Mouse (Mus musculus) cortical plate, adult 2 months (tissue): ENCODE measurements around the gene Mgst3. TPM values are rescaled to one million over a fixed set of nuclear protein-coding genes. Genes with fewer than 3 reads are reported as not detected.

Experiments used
- H3K27ac ChIP-seq: fragments of 200-500 bp; 2 replicates; pipeline ENCODE4 v1.5.1; 2012; ENCODE audit warnings: low read length, control low read depth, inconsistent platforms; ENCODE audit not compliant: insufficient read depth
- H3K4me1 ChIP-seq: fragments of 200-500 bp; 2 replicates; pipeline ENCODE4 v1.6.1; 2011; ENCODE audit warnings: low read length; ENCODE audit not compliant: control insufficient read depth, insufficient read depth
- H3K4me3 ChIP-seq: fragments of 200-500 bp; 2 replicates; pipeline ENCODE4 v1.5.1; 2011; ENCODE audit warnings: mild to moderate bottlenecking, low read length, control low read depth; ENCODE audit not compliant: insufficient read depth
- CTCF ChIP-seq: fragments of 200-500 bp; IDR thresholded peaks from 2 replicates; pipeline ENCODE4 v1.5.1; 2011; ENCODE audit warnings: mild to moderate bottlenecking, control low read depth, low read length; ENCODE audit not compliant: insufficient read depth; ENCODE audit errors: extremely low read depth
- POLR2A ChIP-seq: fragments of 200-500 bp; IDR thresholded peaks from 2 replicates; pipeline ENCODE4 v1.6.1; 2011; ENCODE audit warnings: mild to moderate bottlenecking, low read length, control low read depth; ENCODE audit not compliant: insufficient read depth; ENCODE audit errors: extremely low read depth
- polyA plus RNA-seq: library from polyadenylated mRNA; depleted of rRNA; stranded (reverse); fragments of >200 nt; gene quantifications from 2 replicates; pipeline ENCODE4 v1.2.3, GENCODE M21; 2012; rRNA removed

The Mgst3 gene
- 209 and 231 TPM in 2 replicates for polyA plus RNA-seq

DNA sequence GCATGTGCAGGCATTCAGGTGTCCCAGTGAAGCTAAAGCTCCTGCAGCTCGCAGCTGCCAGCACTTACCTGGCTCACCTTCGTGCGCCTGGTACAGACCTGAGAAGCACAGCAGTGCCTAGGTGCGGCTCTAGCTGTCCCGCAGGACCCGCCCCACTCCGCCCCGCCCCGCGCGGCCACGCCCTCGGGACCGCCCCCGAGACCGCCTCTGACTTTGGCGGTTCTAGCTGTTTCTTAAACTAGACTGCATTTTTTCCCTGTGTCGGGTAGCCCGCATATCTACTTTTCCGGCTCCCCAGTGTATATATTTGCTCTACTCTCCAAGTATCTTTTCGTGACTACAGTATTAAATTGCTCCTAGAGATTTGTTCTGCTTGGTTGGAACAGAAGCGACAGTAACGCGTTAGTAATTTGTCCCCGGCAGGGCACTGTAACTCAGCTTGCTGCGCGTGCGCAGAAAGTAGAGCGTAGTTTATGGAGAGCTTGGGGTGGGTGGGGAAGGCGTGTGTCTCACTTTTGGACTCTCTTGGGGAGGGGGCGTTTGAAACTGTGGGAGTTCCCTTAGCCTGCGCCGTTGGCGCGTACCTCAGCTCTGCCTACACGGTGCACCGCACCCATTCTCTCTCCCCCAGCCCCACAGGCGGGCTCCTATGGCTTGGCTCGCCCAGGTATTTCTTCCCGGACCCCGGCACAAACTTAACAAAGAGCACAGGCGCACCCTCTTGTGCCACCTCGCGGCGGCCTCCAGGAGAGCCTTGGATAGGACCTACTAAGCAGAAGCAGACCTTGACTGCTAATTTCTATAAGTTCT, at the start of gene Mgst3:
TSS of gene Mgst3 (minus strand) at position 159 of the 810 bp plus-strand sequence.
- H3K4me3 ChIP-seq: peak within 1 kb of the TSS; percentile 77
- 0 out of 2 replicates have a peak, but pooled peaks cover 2% of the 10 kb centered on the region for H3K4me1 ChIP-seq
- TF ChIP-seq POLR2A (peak; percentile 83), CTCF (peak; percentile 46)
- H3K27ac ChIP-seq: peak within 1 kb of the TSS; percentile 67; the same call in 1 of the 2 replicates

DNA sequence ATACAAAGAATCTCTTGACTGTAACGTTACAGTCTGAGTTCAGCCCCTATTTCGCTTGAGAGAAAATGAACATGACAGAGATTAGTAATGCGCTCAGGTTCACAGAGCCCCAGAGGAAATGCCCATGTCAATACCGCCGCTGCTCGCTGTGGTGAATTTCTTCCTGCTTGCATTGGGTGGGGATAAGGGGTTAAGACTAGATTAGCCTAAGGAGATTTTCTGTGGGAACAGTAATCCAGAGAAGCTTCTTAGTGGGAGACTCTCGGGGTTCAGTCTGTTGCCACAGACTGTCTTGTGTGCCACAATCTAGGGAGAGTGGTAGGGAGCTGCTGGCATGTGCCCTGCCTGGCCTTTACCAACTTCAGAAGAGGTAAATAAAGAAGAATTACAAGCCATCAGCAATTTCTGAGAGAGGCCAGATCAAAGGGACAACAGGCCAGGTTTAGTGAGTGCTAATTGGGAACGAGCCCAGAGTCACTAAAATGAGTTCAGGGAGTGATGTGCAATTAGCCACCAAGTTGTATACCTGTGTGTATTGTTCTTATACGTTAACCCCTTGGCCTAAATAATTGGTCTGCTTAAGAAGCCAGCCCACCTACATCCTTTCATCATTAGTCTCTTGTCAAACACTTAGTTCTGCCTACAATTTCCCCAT, 44.7 kb upstream of the Mgst3 start:
- Histone ChIP-seq H3K4me3 (no peak overlapping the region), H3K27ac (no peak overlapping the region), H3K4me1 (peaks cover 3% of the 10 kb centered on the region; the same call in 1 of the 2 replicates)
- TF ChIP-seq CTCF (no peak), POLR2A (no peak)

DNA sequence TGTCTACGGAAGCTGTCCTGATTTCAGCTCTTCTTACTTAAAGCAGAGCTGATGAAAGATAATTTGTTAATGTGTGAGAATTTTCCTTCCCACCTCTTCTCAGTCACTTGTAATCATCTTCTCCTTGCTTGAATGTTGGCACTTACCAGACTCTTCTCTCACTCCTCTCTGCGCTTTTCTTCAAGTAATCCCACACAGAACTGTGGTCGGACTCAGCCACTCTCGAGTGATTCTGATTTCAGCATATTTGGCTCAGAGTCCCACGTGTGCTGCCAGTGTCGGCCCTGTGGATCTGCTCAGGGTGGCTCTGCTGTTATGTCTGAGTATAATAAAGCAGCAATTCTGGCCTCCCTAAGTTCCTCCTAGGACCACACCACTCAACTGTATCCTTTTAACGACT, 43.5 kb upstream of the Mgst3 start:
- TF ChIP-seq POLR2A: no peak
- TF ChIP-seq CTCF: no peak
- H3K4me1 ChIP-seq: peaks cover 3% of the 10 kb centered on the region; the same call in 1 of the 2 replicates
- H3K27ac ChIP-seq: no peak overlapping the region
- no peak overlapping the region for H3K4me3 ChIP-seq

DNA sequence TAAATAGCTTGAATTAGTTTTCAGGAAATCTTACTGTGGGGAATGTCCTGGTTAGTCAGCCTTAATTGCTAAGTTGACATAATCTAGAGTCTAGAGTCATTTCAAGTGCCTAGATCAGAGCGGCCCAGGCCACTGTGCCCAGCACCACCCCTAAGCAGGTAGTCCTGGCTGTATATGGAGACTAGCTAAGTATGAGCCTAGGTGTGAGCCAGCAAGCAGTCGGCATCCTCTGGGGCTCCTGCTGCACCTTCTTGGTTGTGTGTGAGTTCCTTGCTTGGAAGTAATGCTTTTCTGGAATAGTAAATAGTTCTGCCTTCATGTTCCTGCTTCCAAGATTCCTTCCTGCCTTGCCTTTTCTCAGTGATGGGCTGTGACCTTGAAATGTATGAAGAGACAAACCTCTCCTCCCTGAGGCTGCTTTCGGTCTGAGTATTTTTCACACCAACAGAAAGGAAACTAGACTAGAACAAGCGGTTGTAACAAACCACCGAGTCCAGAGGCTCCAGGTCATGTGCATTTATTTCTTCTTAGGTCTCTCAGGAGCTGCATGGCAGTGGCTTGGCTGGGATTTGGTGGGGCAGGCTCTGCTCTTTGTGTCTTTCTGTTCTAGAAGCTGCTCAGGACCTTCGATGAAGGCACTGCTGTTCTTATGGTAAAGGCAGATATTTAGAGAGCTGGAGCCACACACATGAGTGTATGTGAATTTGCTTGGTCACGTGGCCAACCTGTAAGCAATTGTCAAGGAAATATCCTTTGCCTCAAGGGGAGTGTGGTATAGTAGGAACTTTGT, 42.7 kb upstream of the Mgst3 start:
- Histone ChIP-seq H3K27ac (no peak overlapping the region), H3K4me3 (no peak overlapping the region), H3K4me1 (peaks cover 2% of the 10 kb centered on the region; the same call in 1 of the 2 replicates)
- TF ChIP-seq POLR2A: no peak
- TF ChIP-seq CTCF: no peak

DNA sequence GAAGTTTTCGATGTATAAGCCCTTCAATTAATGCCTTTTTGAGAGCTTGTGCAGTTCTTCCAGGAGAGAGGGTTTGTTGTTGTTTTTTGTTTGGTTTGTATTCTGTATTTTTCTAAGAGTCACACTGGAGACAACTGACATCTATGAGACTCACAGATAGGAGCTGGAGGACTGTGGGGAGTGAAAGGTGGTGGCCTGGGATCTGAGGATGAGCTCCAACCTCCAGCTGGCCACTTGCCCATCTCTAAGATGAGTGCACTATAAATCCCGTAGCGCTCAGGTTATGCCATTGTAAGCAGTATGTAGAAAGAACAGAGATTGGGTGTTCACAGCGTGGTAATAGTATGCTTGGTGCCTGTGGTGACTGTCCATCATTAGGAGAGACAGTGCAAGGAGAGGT, 41.3 kb upstream of the Mgst3 start:
- Histone ChIP-seq H3K27ac (no peak overlapping the region), H3K4me3 (no peak overlapping the region), H3K4me1 (no peaks in the 10 kb centered on the region)
- TF ChIP-seq POLR2A: no peak
- no peak for TF ChIP-seq CTCF

DNA sequence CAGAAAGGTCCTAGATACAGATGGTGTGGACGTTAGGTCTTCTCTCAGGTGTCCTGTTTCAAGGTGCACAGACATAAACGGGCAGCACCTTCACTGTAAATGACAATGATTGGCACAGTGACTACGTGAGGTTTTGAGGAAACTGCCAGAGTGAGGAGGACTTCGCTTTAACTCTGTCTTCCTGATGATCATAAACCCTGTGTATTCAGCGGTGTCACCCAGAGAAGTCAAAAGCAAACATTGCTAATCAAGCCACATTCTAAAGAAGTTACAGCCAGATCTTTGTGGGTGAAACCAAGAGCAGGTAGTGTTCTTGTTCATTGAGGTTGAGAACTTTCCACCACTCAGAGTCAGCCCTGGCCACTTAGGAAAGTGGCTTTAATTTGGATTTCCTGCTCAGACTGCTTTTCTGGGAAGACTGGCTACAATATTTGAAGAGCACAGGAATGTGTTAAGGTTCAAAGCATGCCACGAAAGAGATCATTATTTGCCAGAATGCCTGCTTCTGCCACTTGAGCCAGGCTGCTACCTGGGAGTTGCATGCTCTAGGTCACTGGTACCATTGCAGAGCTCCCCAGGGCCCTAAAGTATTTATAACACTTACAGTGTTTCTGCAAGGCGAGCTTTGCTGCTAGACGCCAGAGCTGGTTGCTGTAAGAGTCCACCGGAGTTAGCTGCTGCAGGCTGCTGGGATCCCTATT, 37.5 kb upstream of the Mgst3 start:
- TF ChIP-seq CTCF: no peak
- no peak for TF ChIP-seq POLR2A
- no peak overlapping the region for H3K4me3 ChIP-seq
- H3K4me1 ChIP-seq: no peaks in the 10 kb centered on the region
- H3K27ac ChIP-seq: no peak overlapping the region

DNA sequence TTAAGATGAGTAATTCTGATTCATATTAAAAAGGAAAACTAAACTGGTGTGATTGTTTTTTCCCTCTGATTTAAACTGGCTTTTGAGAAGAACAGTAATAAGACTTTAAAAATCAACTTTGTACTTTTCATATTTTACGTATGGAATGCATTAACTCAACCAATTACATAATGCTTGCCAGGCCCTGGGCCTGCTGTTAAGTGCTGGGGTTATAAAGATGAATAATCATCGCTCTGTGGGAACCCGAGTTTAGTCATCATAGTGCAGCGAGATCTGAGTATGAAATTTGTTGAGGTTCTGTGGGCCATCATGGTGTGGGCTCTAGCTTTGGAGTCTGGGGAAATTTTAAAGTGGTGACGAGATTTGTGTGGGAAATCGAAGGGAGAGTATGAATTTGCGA, 33.0 kb upstream of the Mgst3 start:
- TF ChIP-seq CTCF: no peak
- TF ChIP-seq POLR2A: no peak
- H3K4me3 ChIP-seq: no peak overlapping the region
- no peaks in the 10 kb centered on the region for H3K4me1 ChIP-seq
- H3K27ac ChIP-seq: no peak overlapping the region

DNA sequence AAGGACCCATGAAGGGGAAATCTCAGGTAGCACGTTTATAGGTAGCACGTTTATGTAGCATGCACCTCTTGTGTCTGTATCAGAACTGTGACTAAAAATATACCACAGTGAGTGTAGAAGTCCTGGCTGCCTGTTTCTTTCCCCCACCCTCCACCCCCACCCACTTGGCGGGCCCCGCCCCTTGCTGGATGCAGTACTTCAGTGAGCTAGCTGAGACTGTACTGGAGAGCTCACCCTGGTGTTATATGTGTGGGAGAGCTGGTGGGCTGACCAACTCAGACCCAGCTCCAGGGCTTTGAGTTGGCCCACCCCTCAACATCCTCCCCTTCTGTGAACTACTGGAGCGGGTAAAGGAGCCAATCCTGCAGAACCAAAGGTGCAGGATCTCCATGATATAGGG, 31.9 kb upstream of the Mgst3 start:
- Histone ChIP-seq H3K4me3 (no peak overlapping the region), H3K27ac (no peak overlapping the region), H3K4me1 (no peaks in the 10 kb centered on the region)
- TF ChIP-seq POLR2A (no peak), CTCF (no peak)
